Mouse (Mus musculus) lung, postnatal 10 days (tissue): ENCODE results near the gene Serpina1f.
A peak's percentile ranks its signal among the peaks of the same experiment; 100 is the strongest.
"Not testable (repeated sequence)": the region's sequence is repeated elsewhere in the genome, so short reads cannot be mapped to it uniquely, and the experiment has no call there.

ENCODE experiments used
- DNase-seq: peaks from one replicate; pipeline ENCODE4 v3.0.0; 2021

Gene Serpina1f

GRCm38 (mm10) chr12:103695429-103695828 lies at the start of gene Serpina1f:
TSS of gene Serpina1f (minus strand) at chr12:103695529.
- DNase-seq: no peak

- not testable (repeated sequence) for DNase-seq
Measured at GRCm38 (mm10) chr12:103737791-103738580, 42.7 kb upstream of the Serpina1f start.

GRCm38 (mm10) chr12:103735566-103735965 lies 40.2 kb upstream of the Serpina1f start:
- peak; percentile 11 for DNase-seq

GRCm38 (mm10) chr12:103735101-103735500 lies 39.8 kb upstream of the Serpina1f start:
- DNase-seq: peak; percentile 28

- DNase-seq: peak; percentile 20
Measured at GRCm38 (mm10) chr12:103711537-103711936, 16.2 kb upstream of the Serpina1f start.

- DNase-seq: no peak
Measured at GRCm38 (mm10) chr12:103710405-103710804, 15.1 kb upstream of the Serpina1f start.

- no peak for DNase-seq
Measured at GRCm38 (mm10) chr12:103706113-103706512, 10.8 kb upstream of the Serpina1f start.

- no peak for DNase-seq
Measured at GRCm38 (mm10) chr12:103705547-103705946, 10.2 kb upstream of the Serpina1f start.

GRCm38 (mm10) chr12:103700144-103700750 lies 4.9 kb upstream of the Serpina1f start:
- no peak for DNase-seq

GRCm38 (mm10) chr12:103688221-103688814 lies 7.0 kb downstream of the Serpina1f start:
- DNase-seq: no peak

GRCm38 (mm10) chr12:103687021-103687420 lies 8.3 kb downstream of the Serpina1f start:
- DNase-seq: no peak

- no peak for DNase-seq
Measured at GRCm38 (mm10) chr12:103686050-103686449, 9.3 kb downstream of the Serpina1f start.

- no peak for DNase-seq
Measured at GRCm38 (mm10) chr12:103685386-103685785, 9.9 kb downstream of the Serpina1f start.

- no peak for DNase-seq
Measured at GRCm38 (mm10) chr12:103683775-103684174, 11.6 kb downstream of the Serpina1f start.

GRCm38 (mm10) chr12:103681739-103682138 lies 13.6 kb downstream of the Serpina1f start:
- DNase-seq: no peak

- DNase-seq: no peak
Measured at GRCm38 (mm10) chr12:103681169-103681568, 14.2 kb downstream of the Serpina1f start.

- DNase-seq: not testable (repeated sequence)
Measured at GRCm38 (mm10) chr12:103679853-103680252, 15.5 kb downstream of the Serpina1f start.

- no peak for DNase-seq
Measured at GRCm38 (mm10) chr12:103676039-103676438, 19.3 kb downstream of the Serpina1f start, which contains the start of gene Serpina16. TSS of gene Serpina16 (minus strand) at chr12:103676139.

GRCm38 (mm10) chr12:103673179-103673578 lies 22.1 kb downstream of the Serpina1f start:
- DNase-seq: peak; percentile 74

GRCm38 (mm10) chr12:103671483-103671882 lies 23.8 kb downstream of the Serpina1f start:
- no peak for DNase-seq

GRCm38 (mm10) chr12:103670964-103671363 lies 24.4 kb downstream of the Serpina1f start:
- peak; percentile 19 for DNase-seq

- DNase-seq: peak; percentile 37
Measured at GRCm38 (mm10) chr12:103670344-103670743, 25.0 kb downstream of the Serpina1f start.

- DNase-seq: no peak
Measured at GRCm38 (mm10) chr12:103665286-103665685, 30.0 kb downstream of the Serpina1f start.

- not testable (repeated sequence) for DNase-seq
Measured at GRCm38 (mm10) chr12:103662053-103662452, 33.3 kb downstream of the Serpina1f start.
